Mouse (Mus musculus) olfactory bulb, adult 2 months (tissue): ENCODE results near the gene Lrrc34.

ENCODE experiments used
- CTCF ChIP-seq: fragments of 200-500 bp; IDR thresholded peaks from 2 replicates; pipeline ENCODE4 v1.5.1; 2012; ENCODE audit warnings: low read depth, mild to moderate bottlenecking, low read length, moderate library complexity; ENCODE audit not compliant: insufficient read depth
- POLR2A ChIP-seq: fragments of 200-500 bp; IDR thresholded peaks from 2 replicates; pipeline ENCODE4 v1.6.1; 2012; ENCODE audit warnings: mild to moderate bottlenecking, low read depth, low read length, moderate library complexity; ENCODE audit not compliant: insufficient read depth

GRCm38 (mm10) chr3:30646761-30647160 is 908 bp downstream of the Lrrc34 start:
- TF ChIP-seq POLR2A (no peak), CTCF (no peak)
